Mouse (Mus musculus): ENCODE results near the gene 1700012B09Rik. TPM values are rescaled to one million over a fixed set of nuclear protein-coding genes. Genes with fewer than 3 reads are reported as not detected.

1700012B09Rik gene
- total and polyA plus RNA-seq, 3 experiments: not detected

DNA sequence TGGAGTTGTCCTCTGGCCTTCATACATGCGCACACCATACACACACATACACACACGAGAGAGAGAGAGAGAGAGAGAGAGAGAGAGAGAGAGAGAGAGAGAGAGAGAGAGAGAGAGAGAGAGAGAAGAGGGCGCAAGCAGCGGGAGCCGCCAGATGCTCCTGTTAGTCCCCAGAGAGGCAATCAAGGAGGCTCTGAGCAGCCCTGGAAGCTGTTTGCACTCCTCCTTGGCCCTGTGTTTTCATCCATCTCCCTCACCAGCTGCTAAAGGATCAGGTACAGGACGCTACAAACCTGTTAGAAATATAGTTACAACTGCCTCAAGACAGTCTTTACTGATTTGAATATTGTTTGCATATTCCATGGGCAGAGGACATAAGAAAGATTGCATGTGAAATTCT is 1.0 kb downstream of the 1700012B09Rik start:
- Histone ChIP-seq H3K79me2 (ENCODE audit: control insufficient read depth, insufficient read depth, low read length, poor library complexity) (no peaks in the 10 kb centered on the region), H3K27me3 (ENCODE audit: control insufficient read depth in 1 of 2, insufficient read depth in 2 of 2, low read length in 2 of 2) (peaks cover 29 to 31% of the 10 kb centered on the region in 2 experiments), H3K4me1 (ENCODE audit: control insufficient read depth in 1 of 2, insufficient read depth in 2 of 2, low read length in 2 of 2) (no peaks in the 10 kb centered on the region), H3K4me3 (ENCODE audit: control insufficient read depth in 1 of 2, insufficient read depth in 1 of 2, low read depth in 2 of 2, low read length in 2 of 2) (no peak overlapping the region), H3K27ac (ENCODE audit: control insufficient read depth, low read depth, low read length) (no peak overlapping the region), H3K9ac (ENCODE audit: control insufficient read depth, low read depth, low read length, poor library complexity, severe bottlenecking) (no peak overlapping the region), H3K9me3 (replicated peaks; ENCODE audit: insufficient read depth, low read length) (no peaks in the 10 kb centered on the region), H3K36me3 (ENCODE audit: control insufficient read depth in 1 of 2, insufficient read depth in 2 of 2, low read length in 2 of 2) (no peaks in the 10 kb centered on the region)
- DNase-seq (ENCODE audit: low read depth, low spot score): no peak
- TF ChIP-seq ZMIZ1 (IDR thresholded peaks at IDR 0.05; ENCODE audit: low read depth, low read length): no peak
- no peak for TF ChIP-seq TCF12 (IDR thresholded peaks at IDR 0.05; ENCODE audit: low read depth, low read length)
- TF ChIP-seq HCFC1 (IDR thresholded peaks at IDR 0.05; ENCODE audit: low read depth, low read length): no peak
- no peak for TF ChIP-seq ZNF384 (IDR thresholded peaks at IDR 0.05; ENCODE audit: low read depth, low read length)
- no peak for TF ChIP-seq MEF2A (IDR thresholded peaks at IDR 0.05; ENCODE audit: extremely low read depth, insufficient replicate concordance, low read depth, low read length, poor library complexity, severe bottlenecking)
- no peak for TF ChIP-seq E2F4 (IDR thresholded peaks at IDR 0.05; ENCODE audit: borderline replicate concordance, low read depth, low read length)
- TF ChIP-seq SIN3A (IDR thresholded peaks at IDR 0.05; ENCODE audit: low read length): no peak
- no peak for TF ChIP-seq CHD1 (IDR thresholded peaks at IDR 0.05; ENCODE audit: low read depth, low read length)
- TF ChIP-seq ELF1 (IDR thresholded peaks at IDR 0.05; ENCODE audit: low read depth, low read length): no peak
- TF ChIP-seq TBP (IDR thresholded peaks at IDR 0.05; ENCODE audit: low read depth, low read length): no peak
- TF ChIP-seq EP300 (IDR thresholded peaks at IDR 0.05; ENCODE audit: low read depth in 1 of 2, low read length in 2 of 2): no peak
- no peak for TF ChIP-seq JUND (IDR thresholded peaks at IDR 0.05; ENCODE audit: low read depth, low read length)
- TF ChIP-seq CTCF (IDR thresholded peaks at IDR 0.05 in 2 of 3, conservative IDR thresholded peaks at IDR 0.05 in 1 of 3; ENCODE audit: control insufficient read depth in 1 of 3, insufficient read depth in 1 of 3, low read depth in 2 of 3, low read length in 3 of 3, poor library complexity in 1 of 3, severe bottlenecking in 1 of 3): no peak
- TF ChIP-seq KAT2A (conservative IDR thresholded peaks at IDR 0.05; ENCODE audit: low read depth, low read length): no peak

DNA sequence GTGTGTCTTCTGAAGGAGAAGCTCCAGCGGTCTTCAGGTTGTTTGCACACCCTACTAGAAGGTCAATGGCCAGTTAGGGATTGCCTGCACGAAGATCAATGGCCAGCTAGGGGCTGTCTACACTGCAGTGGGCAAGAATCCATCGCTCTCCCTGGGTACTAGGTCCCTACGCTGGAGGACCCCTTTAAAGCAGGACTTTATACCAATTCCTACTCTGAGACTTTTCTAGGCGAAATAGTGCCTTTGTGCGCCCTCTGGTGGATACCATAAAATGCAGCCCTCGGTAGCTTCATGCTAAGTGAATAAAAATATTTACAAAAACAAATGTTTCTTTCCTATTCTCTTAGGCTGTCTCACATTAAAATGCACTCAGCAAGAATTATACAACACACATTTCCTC is 6.1 kb downstream of the 1700012B09Rik start:
- Histone ChIP-seq H3K4me3 (ENCODE audit: control insufficient read depth in 1 of 2, insufficient read depth in 1 of 2, low read depth in 2 of 2, low read length in 2 of 2) (no peak overlapping the region), H3K79me2 (ENCODE audit: control insufficient read depth, insufficient read depth, low read length, poor library complexity) (no peaks in the 10 kb centered on the region), H3K9me3 (replicated peaks; ENCODE audit: insufficient read depth, low read length) (no peaks in the 10 kb centered on the region), H3K9ac (ENCODE audit: control insufficient read depth, low read depth, low read length, poor library complexity, severe bottlenecking) (peak overlapping the region; percentile 35; the same call in 1 of the 2 replicates), H3K4me1 (ENCODE audit: control insufficient read depth in 1 of 2, insufficient read depth in 2 of 2, low read length in 2 of 2) (peaks cover 0 to 5% of the 10 kb centered on the region in 2 experiments; a peak in 1 of 4 replicates), H3K27ac (ENCODE audit: control insufficient read depth, low read depth, low read length) (no peak overlapping the region), H3K36me3 (ENCODE audit: control insufficient read depth in 1 of 2, insufficient read depth in 2 of 2, low read length in 2 of 2) (no peaks in the 10 kb centered on the region), H3K27me3 (ENCODE audit: control insufficient read depth in 1 of 2, insufficient read depth in 2 of 2, low read length in 2 of 2) (peaks cover 25 to 27% of the 10 kb centered on the region in 2 experiments)
- peak; percentile 89 for DNase-seq (ENCODE audit: low read depth, low spot score)
- TF ChIP-seq TBP (IDR thresholded peaks at IDR 0.05; ENCODE audit: low read depth, low read length) (peak; percentile 35; the same call in 1 of the 2 replicates), TAL1 (IDR thresholded peaks at IDR 0.05; ENCODE audit: low read length) (no peak), ZMIZ1 (IDR thresholded peaks at IDR 0.05; ENCODE audit: low read depth, low read length) (no peak), ZNF384 (IDR thresholded peaks at IDR 0.05; ENCODE audit: low read depth, low read length) (no peak), POLR2AphosphoS2 (IDR thresholded peaks at IDR 0.05; ENCODE audit: low read length) (no peak), KAT2A (conservative IDR thresholded peaks at IDR 0.05; ENCODE audit: low read depth, low read length) (no peak), HCFC1 (IDR thresholded peaks at IDR 0.05; ENCODE audit: low read depth, low read length) (no peak), RAD21 (IDR thresholded peaks at IDR 0.05; ENCODE audit: low read depth, low read length) (peak; percentile 84), SIN3A (IDR thresholded peaks at IDR 0.05; ENCODE audit: low read length) (peak; percentile 37; the same call in 1 of the 2 replicates), TCF12 (IDR thresholded peaks at IDR 0.05; ENCODE audit: low read depth, low read length) (0 out of 2 replicates have a peak, but pooled peaks have one; percentile 10), USF2 (IDR thresholded peaks at IDR 0.05; ENCODE audit: borderline replicate concordance in 1 of 2, insufficient read depth in 1 of 2, low read depth in 1 of 2, low read length in 2 of 2) (no peak), SMC3 (IDR thresholded peaks at IDR 0.05; ENCODE audit: low read depth, low read length) (peak; percentile 97), NRF1 (IDR thresholded peaks at IDR 0.05; ENCODE audit: insufficient read depth, low read depth, low read length, poor library complexity, severe bottlenecking) (no peak), ZC3H11A (IDR thresholded peaks at IDR 0.05; ENCODE audit: low read depth, low read length) (peak; percentile 85), POLR2AphosphoS5 (IDR thresholded peaks at IDR 0.05; ENCODE audit: borderline replicate concordance, low read depth, low read length) (no peak), POLR2A (IDR thresholded peaks at IDR 0.05; ENCODE audit: control insufficient read depth in 1 of 2, insufficient read depth in 1 of 2, low read depth in 1 of 2, low read length in 2 of 2, poor library complexity in 1 of 2) (no peak), MAFK (IDR thresholded peaks at IDR 0.05; ENCODE audit: borderline replicate concordance, low read depth, low read length) (no peak), MEF2A (IDR thresholded peaks at IDR 0.05; ENCODE audit: extremely low read depth, insufficient replicate concordance, low read depth, low read length, poor library complexity, severe bottlenecking) (no peak), ZKSCAN1 (IDR thresholded peaks at IDR 0.05; ENCODE audit: low read depth, low read length) (no peak), USF1 (IDR thresholded peaks at IDR 0.05; ENCODE audit: low read depth, low read length) (no peak), E2F4 (IDR thresholded peaks at IDR 0.05; ENCODE audit: borderline replicate concordance, low read depth, low read length) (no peak), MXI1 (IDR thresholded peaks at IDR 0.05; ENCODE audit: low read depth, low read length) (no peak), GABPA (IDR thresholded peaks at IDR 0.05; ENCODE audit: low read depth, low read length) (no peak), CTCF (IDR thresholded peaks at IDR 0.05 in 2 of 3, conservative IDR thresholded peaks at IDR 0.05 in 1 of 3; ENCODE audit: control insufficient read depth in 1 of 3, insufficient read depth in 1 of 3, low read depth in 2 of 3, low read length in 3 of 3, poor library complexity in 1 of 3, severe bottlenecking in 1 of 3) (peak; percentile 86 to 99 (median 96))

All from MEL (cell line).